Mouse (Mus musculus) cerebellum, adult 2 months (tissue): ENCODE measurements at regions not wholly inside any gene's neighbourhood (a gene's known extent, or its start where the extent isn't known, plus 50 kb on each side); places are given as distances from the start of the nearest gene placed in this dataset.

Experiments used
- CTCF ChIP-seq: fragments of 200-500 bp; IDR thresholded peaks from 2 replicates; pipeline ENCODE4 v1.5.1; 2011; ENCODE audit warnings: low read depth, mild to moderate bottlenecking, control low read depth, low read length, moderate library complexity, borderline replicate concordance; ENCODE audit not compliant: insufficient read depth
- POLR2A ChIP-seq: fragments of 200-500 bp; IDR thresholded peaks from 2 replicates; pipeline ENCODE4 v1.6.1; 2011; ENCODE audit warnings: low read length, control low read depth, borderline replicate concordance; ENCODE audit not compliant: insufficient read depth

- TF ChIP-seq CTCF (no peak), POLR2A (no peak)
These were observed 52.9 kb upstream of the Thrb start for GRCm38 (mm10) chr14:17607186-17607585.
